Mouse (Mus musculus): ENCODE data around the gene Gramd1b.

GRCm38 (mm10) chr9:40331411-40332286 is 199.5 kb downstream of the Gramd1b start:
- no peak for TF ChIP-seq POLR2A (IDR thresholded peaks at IDR 0.05; ENCODE audit: borderline replicate concordance, insufficient read depth, low read length)
- TF ChIP-seq CTCF (IDR thresholded peaks at IDR 0.05; ENCODE audit: borderline replicate concordance, insufficient read depth, low read depth, low read length) = no peak
